Mouse (Mus musculus): ENCODE measurements around the gene Mertk.

The Mertk gene

GRCm38 (mm10) chr2:128722106-128722710, 23.5 kb downstream of the Mertk start:
- no peak for DNase-seq (ENCODE audit: low spot score)

- DNase-seq (ENCODE audit: low spot score), result no peak
Measured at GRCm38 (mm10) chr2:128726067-128726466, 27.3 kb downstream of the Mertk start.

- no peak for DNase-seq (ENCODE audit: low spot score)
Measured at GRCm38 (mm10) chr2:128726626-128727025, 27.9 kb downstream of the Mertk start.

- no peak for DNase-seq (ENCODE audit: low spot score)
Measured at GRCm38 (mm10) chr2:128727552-128727951, 28.8 kb downstream of the Mertk start.

- DNase-seq (ENCODE audit: low spot score), result no peak
Measured at GRCm38 (mm10) chr2:128728066-128728465, 29.3 kb downstream of the Mertk start.

- no peak for DNase-seq (ENCODE audit: low spot score)
Measured at GRCm38 (mm10) chr2:128729141-128729540, 30.4 kb downstream of the Mertk start.

- no peak for DNase-seq (ENCODE audit: low spot score)
Measured at GRCm38 (mm10) chr2:128731514-128731913, 32.8 kb downstream of the Mertk start.

GRCm38 (mm10) chr2:128731951-128732350, 33.2 kb downstream of the Mertk start:
- DNase-seq (ENCODE audit: low spot score), result no peak

GRCm38 (mm10) chr2:128735089-128735488, 36.3 kb downstream of the Mertk start:
- DNase-seq (ENCODE audit: low spot score), result no peak

GRCm38 (mm10) chr2:128737051-128737450, 38.3 kb downstream of the Mertk start:
- no peak for DNase-seq (ENCODE audit: low spot score)

GRCm38 (mm10) chr2:128737796-128738195, 39.0 kb downstream of the Mertk start:
- DNase-seq (ENCODE audit: low spot score), result no peak

GRCm38 (mm10) chr2:128738725-128739258, 40.0 kb downstream of the Mertk start:
- DNase-seq (ENCODE audit: low spot score), result peak; percentile 58

- no peak for DNase-seq (ENCODE audit: low spot score)
Measured at GRCm38 (mm10) chr2:128745879-128746620, 47.3 kb downstream of the Mertk start.

GRCm38 (mm10) chr2:128746621-128747151, 47.9 kb downstream of the Mertk start:
- no peak for DNase-seq (ENCODE audit: low spot score)

- no peak for DNase-seq (ENCODE audit: low spot score)
Measured at GRCm38 (mm10) chr2:128747433-128748028, 48.8 kb downstream of the Mertk start.

GRCm38 (mm10) chr2:128748171-128748570, 49.4 kb downstream of the Mertk start:
- no peak for DNase-seq (ENCODE audit: low spot score)

- no peak for DNase-seq (ENCODE audit: low spot score)
Measured at GRCm38 (mm10) chr2:128751030-128751429, 52.3 kb downstream of the Mertk start.

GRCm38 (mm10) chr2:128753295-128753873, 54.6 kb downstream of the Mertk start:
- DNase-seq (ENCODE audit: low spot score), result no peak

GRCm38 (mm10) chr2:128755149-128755691, 56.5 kb downstream of the Mertk start:
- DNase-seq (ENCODE audit: low spot score), result no peak

- DNase-seq (ENCODE audit: low spot score), result no peak
Measured at GRCm38 (mm10) chr2:128758724-128759340, 60.1 kb downstream of the Mertk start.

GRCm38 (mm10) chr2:128762008-128762407, 63.3 kb downstream of the Mertk start:
- no peak for DNase-seq (ENCODE audit: low spot score)

- no peak for DNase-seq (ENCODE audit: low spot score)
Measured at GRCm38 (mm10) chr2:128765787-128766186, 67.0 kb downstream of the Mertk start.

Data from layer of hippocampus, adult 11-12 months (tissue).